Mouse (Mus musculus): Measurements from ENCODE around the gene Phldb2.
A peak's percentile ranks its signal among the peaks of the same experiment; 100 is the strongest.

Phldb2 gene

DNA sequence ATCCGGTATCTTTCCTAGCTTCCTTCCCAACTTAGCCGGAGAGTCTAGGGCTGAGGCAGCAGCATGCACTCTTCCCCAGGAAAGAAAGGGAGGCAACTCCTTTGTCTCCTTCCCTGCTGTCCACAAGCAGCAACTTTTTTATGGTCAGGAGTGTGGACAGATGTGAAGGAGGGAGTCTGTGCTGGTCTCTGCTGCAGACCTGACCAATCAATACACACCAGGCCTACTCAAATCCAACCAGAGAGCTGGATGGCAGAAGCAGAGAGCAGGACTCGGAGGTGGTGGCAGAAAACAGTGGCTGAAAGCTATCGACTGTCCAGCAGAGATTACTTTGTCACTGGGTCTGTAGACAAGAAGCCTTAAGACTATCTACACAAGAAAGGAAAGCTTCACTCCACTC lies at the start of gene Phldb2:
TSS of gene Phldb2 (minus strand) at position 205 of the 400 bp plus-strand sequence.
- DNase-seq (ENCODE audit: low spot score), result no peak

GRCm38 (mm10) chr16:46001550-46002166 lies 48.3 kb upstream of the Phldb2 start:
- DNase-seq (ENCODE audit: low spot score), result no peak

- DNase-seq (ENCODE audit: low spot score), result no peak
Observed at GRCm38 (mm10) chr16:46000976-46001375, 47.6 kb upstream of the Phldb2 start.

- DNase-seq (ENCODE audit: low spot score), result no peak
Observed at GRCm38 (mm10) chr16:45999374-46000191, 46.2 kb upstream of the Phldb2 start.

- no peak for DNase-seq (ENCODE audit: low spot score)
Observed at GRCm38 (mm10) chr16:45998231-45998630, 44.8 kb upstream of the Phldb2 start.

DNA sequence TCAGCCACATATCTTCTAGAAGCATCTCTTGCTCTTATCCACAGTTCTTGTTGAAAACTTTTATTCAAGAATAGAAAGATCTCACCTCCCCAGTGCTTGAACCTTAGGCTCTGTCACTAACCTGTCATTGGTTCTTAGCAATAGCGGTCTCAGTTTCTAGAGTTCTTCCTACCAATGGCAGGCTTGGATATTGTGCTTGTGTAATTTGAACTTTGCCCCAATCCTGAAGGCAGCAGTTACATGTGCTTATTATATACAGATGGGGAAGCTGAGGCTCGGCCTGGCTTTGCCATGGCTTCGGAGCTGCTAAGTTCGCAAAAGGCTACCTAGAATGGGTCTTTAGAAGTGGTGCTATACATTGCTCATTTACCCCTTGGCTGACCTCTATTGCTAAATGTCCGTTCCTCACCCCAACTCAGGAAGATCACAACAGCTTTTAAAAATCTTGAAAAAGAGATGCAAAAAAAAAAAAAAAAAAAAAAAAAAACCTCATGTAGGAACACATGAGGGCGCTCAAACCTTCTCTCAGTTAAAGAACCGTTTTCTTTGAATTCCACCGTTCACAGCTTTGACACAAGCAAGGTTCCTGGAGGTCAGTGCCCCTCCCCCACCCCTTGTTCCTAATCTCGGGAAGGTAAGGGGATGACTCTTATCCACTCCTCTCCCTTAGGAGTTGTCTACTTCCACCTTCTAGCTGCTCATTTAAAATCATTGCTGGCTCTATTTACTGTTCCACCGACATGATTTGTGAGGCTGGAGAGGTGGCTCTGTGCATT lies 37.7 kb upstream of the Phldb2 start:
- DNase-seq (ENCODE audit: low spot score), result no peak

GRCm38 (mm10) chr16:45986236-45986635 lies 32.8 kb upstream of the Phldb2 start:
- no peak for DNase-seq (ENCODE audit: low spot score)

DNA sequence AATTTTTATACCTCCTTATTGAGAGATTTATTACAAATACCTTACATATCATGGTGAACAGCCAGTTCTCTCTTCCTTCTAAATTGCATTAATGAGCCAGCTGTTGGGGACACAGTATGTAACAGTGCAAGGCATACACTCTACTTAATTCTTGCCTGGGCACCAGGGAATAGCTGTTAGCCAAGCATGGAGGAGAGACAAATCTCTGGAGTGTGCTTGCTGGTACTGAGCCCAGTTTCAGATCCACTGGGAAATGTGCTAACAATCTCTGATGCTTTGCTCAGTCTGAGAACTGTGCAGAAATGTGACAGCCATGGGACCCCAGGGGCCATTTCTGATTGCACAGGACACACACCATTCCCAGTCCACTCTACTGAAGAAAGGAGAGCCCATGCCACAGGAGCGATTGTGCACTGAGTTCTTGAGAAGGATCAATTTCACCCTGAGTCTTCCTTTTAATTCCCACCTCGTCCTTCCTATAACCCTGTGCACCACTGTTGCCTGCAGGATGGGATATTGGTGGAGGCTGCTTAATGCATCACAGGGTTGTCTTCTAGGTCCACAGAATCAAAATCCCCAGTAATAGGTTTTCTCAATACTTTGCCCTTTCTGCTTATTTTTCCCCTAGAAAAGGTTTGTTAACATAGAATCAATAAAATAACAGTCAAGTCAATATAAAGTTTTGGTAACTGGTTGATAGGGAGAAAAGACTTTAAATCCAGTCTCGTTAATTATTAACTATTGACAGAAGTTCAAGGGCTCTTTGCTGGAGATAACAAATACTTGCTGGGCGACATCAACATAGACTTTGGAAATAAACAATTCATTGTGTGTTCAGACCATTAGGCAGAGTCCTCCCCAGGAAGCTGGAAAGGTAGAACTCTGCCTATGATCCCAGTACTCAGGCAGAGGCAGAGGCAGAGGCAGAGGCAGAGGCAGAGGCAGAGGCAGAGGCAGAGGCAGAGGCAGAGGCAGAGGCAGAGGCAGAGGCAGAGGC lies 31.5 kb upstream of the Phldb2 start:
- DNase-seq (ENCODE audit: low spot score), result no peak

GRCm38 (mm10) chr16:45976251-45976650 lies 22.9 kb upstream of the Phldb2 start:
- DNase-seq (ENCODE audit: low spot score), result no peak

DNA sequence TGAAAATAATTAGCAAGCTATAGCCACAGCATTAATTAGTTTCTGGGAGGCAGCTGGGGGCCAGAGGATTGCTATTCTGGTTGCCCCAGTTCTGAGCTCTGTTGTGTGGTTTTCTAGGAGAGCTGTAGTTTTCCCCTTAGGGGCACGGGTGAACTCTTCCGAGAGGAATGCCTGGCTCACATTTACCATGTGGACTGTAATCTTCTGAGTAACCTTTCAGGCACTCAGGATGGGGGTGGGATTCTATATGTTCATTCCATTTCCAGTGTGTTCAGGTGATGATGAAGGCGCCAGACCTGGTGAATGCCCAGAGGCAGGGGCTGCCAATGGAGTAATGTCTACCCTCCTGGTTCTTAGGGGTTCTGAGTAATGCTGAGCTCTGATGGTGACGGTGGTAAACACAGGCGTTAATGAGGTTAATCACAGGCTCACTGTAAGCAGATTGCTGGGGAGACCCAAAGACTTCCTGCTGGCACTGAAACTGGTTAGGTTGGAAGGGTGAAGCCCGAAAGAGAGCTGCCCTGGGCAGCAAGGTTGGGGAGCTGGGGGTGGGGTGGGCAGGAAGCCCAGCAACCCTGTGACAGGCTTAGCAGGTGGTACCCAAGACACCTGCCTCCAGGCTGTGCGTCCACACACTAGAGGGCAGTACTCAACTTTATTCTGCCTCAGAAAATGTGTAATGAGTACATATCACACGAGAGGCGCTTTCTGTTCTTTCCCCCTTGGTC lies 20.7 kb upstream of the Phldb2 start:
- DNase-seq (ENCODE audit: low spot score), result no peak

GRCm38 (mm10) chr16:45970187-45970586 lies 16.8 kb upstream of the Phldb2 start:
- no peak for DNase-seq (ENCODE audit: low spot score)

DNA sequence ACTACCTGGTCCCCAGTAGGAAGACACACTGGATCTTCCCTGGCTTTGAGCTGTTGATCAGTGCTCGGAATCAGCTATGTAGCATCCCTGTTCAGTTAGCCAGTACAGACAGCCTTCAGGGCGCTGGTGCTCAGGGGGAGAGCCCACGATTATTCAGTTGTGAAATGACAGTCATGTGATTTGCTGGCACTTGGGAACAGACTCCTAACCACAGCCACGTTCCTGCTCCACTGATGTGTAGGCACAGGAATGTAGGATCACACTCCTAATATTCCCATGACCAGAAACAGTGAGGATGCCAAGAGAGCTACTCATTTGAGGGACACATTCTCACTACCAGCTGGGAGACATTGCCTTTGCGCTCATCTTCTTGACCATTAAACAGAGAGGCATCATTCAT lies 15.3 kb upstream of the Phldb2 start:
- DNase-seq (ENCODE audit: low spot score), result no peak

- peak; percentile 55 for DNase-seq (ENCODE audit: low spot score)
Observed at GRCm38 (mm10) chr16:45967471-45967870, 14.1 kb upstream of the Phldb2 start.

DNA sequence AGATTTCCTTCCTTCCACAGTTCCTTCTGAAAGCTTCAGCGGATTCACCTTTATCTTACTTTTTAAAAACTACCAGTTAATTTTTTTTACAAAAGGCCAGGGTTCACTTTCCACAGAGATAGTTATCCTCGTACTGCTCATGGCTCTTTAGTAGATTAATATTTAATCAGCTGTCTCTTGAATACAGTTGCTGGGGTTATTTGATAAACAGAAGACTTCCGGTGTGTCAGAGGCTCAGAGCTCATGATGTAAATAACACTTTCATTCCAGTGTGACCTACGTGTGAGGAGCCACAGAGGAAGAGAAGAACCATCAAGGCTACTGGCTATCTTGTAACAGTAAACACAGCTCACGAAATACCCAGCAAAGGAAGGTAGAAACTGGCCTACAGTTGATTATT lies 13.2 kb upstream of the Phldb2 start:
- DNase-seq (ENCODE audit: low spot score), result no peak

DNA sequence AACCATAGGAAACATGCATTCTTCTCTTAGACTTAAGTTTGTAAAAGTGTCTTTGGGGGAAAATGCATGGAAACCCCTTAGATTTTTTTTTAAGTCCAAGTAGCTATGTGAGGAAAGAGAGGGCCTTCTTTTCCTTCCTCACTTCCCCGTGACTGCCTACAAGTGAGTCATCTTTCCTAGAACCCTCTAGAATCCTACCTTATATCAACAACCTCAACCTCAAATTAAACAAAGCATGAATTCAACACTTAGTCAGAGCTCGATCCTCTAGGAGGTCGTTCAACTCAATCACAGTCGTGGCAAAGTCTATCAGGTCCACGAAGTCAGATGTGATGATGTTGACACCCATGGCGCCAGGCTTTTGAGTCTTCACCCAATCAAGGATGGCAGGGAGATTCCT lies 11.4 kb upstream of the Phldb2 start:
- no peak for DNase-seq (ENCODE audit: low spot score)

GRCm38 (mm10) chr16:45963837-45964236 lies 10.4 kb upstream of the Phldb2 start:
- no peak for DNase-seq (ENCODE audit: low spot score)

DNA sequence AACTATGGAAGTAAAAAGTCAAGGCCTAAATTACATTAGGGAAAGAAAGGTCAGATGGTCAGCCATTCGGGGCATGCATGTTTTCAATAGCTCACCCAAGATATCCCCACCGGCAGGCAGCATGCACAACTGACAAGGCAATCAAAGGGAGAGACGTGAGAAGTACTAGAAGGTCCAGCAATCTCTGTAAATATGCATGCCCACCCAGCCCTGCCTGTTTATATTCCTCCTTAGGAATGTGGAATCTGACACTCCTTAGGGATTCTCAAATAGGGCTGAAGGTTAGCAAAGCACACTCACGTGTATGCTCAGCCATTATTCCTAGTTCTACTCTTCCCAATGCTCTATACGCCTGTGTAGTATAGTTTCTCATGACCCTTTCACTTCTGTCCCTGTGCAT lies 9.7 kb upstream of the Phldb2 start:
- DNase-seq (ENCODE audit: low spot score), result no peak

- DNase-seq (ENCODE audit: low spot score), result no peak
Observed at GRCm38 (mm10) chr16:45960978-45961377, 7.6 kb upstream of the Phldb2 start.

DNA sequence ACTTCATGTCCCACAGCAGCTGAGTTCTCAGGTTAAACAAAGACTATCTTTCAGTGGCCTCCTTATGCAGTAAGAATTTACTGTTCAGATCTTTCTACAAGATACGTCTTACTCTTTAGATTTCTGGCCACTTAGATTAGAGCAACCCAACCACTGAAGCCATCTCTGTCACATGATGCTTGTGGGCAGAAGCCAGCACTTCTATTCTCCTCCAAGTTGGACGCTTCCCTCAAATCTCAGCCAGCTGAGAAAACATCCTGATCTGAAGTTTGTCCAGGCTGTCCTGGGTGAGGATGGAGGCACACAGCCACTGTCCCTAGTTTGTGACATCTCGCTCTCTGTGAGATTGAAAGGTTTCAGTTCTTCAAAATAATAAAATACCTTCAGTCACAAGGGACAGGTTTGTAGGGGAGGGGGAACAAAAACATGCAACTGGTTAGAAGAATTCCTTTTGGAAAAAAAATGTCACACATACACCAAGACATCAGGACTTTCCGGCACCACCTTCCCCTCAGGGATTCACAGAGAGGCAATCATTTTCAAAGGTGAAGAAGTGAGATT lies 3.1 kb upstream of the Phldb2 start:
- DNase-seq (ENCODE audit: low spot score), result no peak

GRCm38 (mm10) chr16:45952501-45952900 lies 897 bp downstream of the Phldb2 start:
- DNase-seq (ENCODE audit: low spot score), result no peak

- DNase-seq (ENCODE audit: low spot score), result no peak
Observed at GRCm38 (mm10) chr16:45952035-45952434, 1.4 kb downstream of the Phldb2 start.

Data from layer of hippocampus, adult 9-10 months (tissue).